Mouse (Mus musculus) forebrain, embryonic 13.5 days (tissue): ENCODE measurements at regions not wholly inside any gene's neighbourhood (a gene's known extent, or its start where the extent isn't known, plus 50 kb on each side); places are given as distances from the start of the nearest gene placed in this dataset.

ENCODE experiments used
- ATAC-seq: fragments of 200-750 bp; cut with Nextera tagmentation; 2 replicates; pipeline ENCODE4 v1.8.0; 2017
- H3K27ac ChIP-seq: fragments of 300-500 bp; sonication (generic); 2 replicates; pipeline ENCODE4 v1.5.1; 2015; ENCODE audit warnings: inconsistent platforms, mild to moderate bottlenecking, moderate library complexity
- H3K27me3 ChIP-seq: fragments of 300-500 bp; sonication (generic); 2 replicates; pipeline ENCODE4 v1.6.1; 2015; ENCODE audit warnings: mild to moderate bottlenecking, inconsistent platforms
- H3K36me3 ChIP-seq: fragments of 300-500 bp; sonication (generic); 2 replicates; pipeline ENCODE4 v1.6.1; 2015; ENCODE audit warnings: mild to moderate bottlenecking, inconsistent platforms; ENCODE audit not compliant: poor library complexity, severe bottlenecking
- H3K4me1 ChIP-seq: fragments of 300-500 bp; sonication (generic); 2 replicates; pipeline ENCODE4 v1.6.1; 2015; ENCODE audit warnings: inconsistent platforms
- H3K4me2 ChIP-seq: fragments of 300-500 bp; sonication (generic); 2 replicates; pipeline ENCODE4 v1.6.1; 2015; ENCODE audit warnings: inconsistent platforms, mild to moderate bottlenecking, moderate library complexity
- H3K4me3 ChIP-seq: fragments of 300-500 bp; sonication (generic); 2 replicates; pipeline ENCODE4 v1.5.1; 2015; ENCODE audit warnings: mild to moderate bottlenecking, inconsistent platforms
- H3K9ac ChIP-seq: fragments of 300-500 bp; sonication (generic); 2 replicates; pipeline ENCODE4 v1.6.1; 2015; ENCODE audit warnings: mild to moderate bottlenecking, inconsistent platforms
- H3K9me3 ChIP-seq: fragments of 300-500 bp; sonication (generic); replicated peaks from 2 replicates; pipeline ENCODE4 v1.6.1; 2016; ENCODE audit warnings: inconsistent platforms
- WGBS: fragments of 180-500 bp; shearing (Covaris S2); methylation state at CpG from one replicate; pipeline ENCODE4 v1.1.7; 2015; 5-methylcytosine and 5-hydroxymethylcytosine counted together

GRCm38 (mm10) chr10:66201115-66201514 is 894.8 kb upstream of the Jmjd1c start:
- H3K4me1 ChIP-seq, result no peaks in the 10 kb centered on the region
- H3K4me2 ChIP-seq, result no peak overlapping the region
- 41% methylated on average over 4 of the region's 4 CpGs for WGBS
- H3K9ac ChIP-seq, result no peak overlapping the region
- H3K27me3 ChIP-seq, result no peaks in the 10 kb centered on the region
- no peaks in the 10 kb centered on the region for H3K36me3 ChIP-seq
- no peak for ATAC-seq
- no peak overlapping the region for H3K4me3 ChIP-seq
- no peaks in the 10 kb centered on the region for H3K9me3 ChIP-seq
- H3K27ac ChIP-seq, result no peak overlapping the region

GRCm38 (mm10) chr10:66228123-66228522 is 867.8 kb upstream of the Jmjd1c start:
- H3K36me3 ChIP-seq, result no peaks in the 10 kb centered on the region
- no peak overlapping the region for H3K4me3 ChIP-seq
- whole genome bisulfite sequencing, result 59% methylated on average over 2 of the region's 2 CpGs
- no peaks in the 10 kb centered on the region for H3K27me3 ChIP-seq
- H3K9ac ChIP-seq, result no peak overlapping the region
- no peaks in the 10 kb centered on the region for H3K4me1 ChIP-seq
- ATAC-seq, result no peak
- H3K4me2 ChIP-seq, result no peak overlapping the region
- no peak overlapping the region for H3K27ac ChIP-seq
- H3K9me3 ChIP-seq, result no peaks in the 10 kb centered on the region

GRCm38 (mm10) chr10:66234370-66234916 is 861.5 kb upstream of the Jmjd1c start:
- Histone ChIP-seq H3K27ac (no peak overlapping the region), H3K9ac (no peak overlapping the region), H3K4me3 (no peak overlapping the region), H3K4me1 (no peaks in the 10 kb centered on the region), H3K27me3 (no peaks in the 10 kb centered on the region), H3K9me3 (no peaks in the 10 kb centered on the region), H3K4me2 (no peak overlapping the region), H3K36me3 (no peaks in the 10 kb centered on the region)
- 86% methylated on average over 2 of the region's 2 CpGs for WGBS
- ATAC-seq, result no peak

- Histone ChIP-seq H3K27ac (no peak overlapping the region), H3K9ac (no peak overlapping the region), H3K4me3 (no peak overlapping the region), H3K36me3 (no peaks in the 10 kb centered on the region), H3K4me2 (no peak overlapping the region), H3K9me3 (no peaks in the 10 kb centered on the region), H3K27me3 (no peaks in the 10 kb centered on the region), H3K4me1 (no peaks in the 10 kb centered on the region)
- 70% methylated on average over 5 of the region's 5 CpGs for WGBS
- ATAC-seq, result no peak
Observed at GRCm38 (mm10) chr10:66256377-66256776, 839.5 kb upstream of the Jmjd1c start.

- ATAC-seq, result peak; percentile 84
- Histone ChIP-seq H3K4me1 (peaks cover 23% of the 10 kb centered on the region), H3K27ac (no peak overlapping the region), H3K4me3 (no peak overlapping the region), H3K9ac (no peak overlapping the region), H3K4me2 (0 out of 2 replicates have a peak overlapping the region, but pooled peaks have one; percentile 2), H3K36me3 (no peaks in the 10 kb centered on the region), H3K27me3 (no peaks in the 10 kb centered on the region), H3K9me3 (no peaks in the 10 kb centered on the region)
- 19% methylated on average over 4 of the region's 4 CpGs for WGBS
Observed at GRCm38 (mm10) chr10:66270647-66271270, 825.2 kb upstream of the Jmjd1c start.

GRCm38 (mm10) chr10:66295628-66296027 is 800.3 kb upstream of the Jmjd1c start:
- 58% methylated on average over 4 of the region's 4 CpGs for WGBS
- H3K27me3 ChIP-seq, result no peaks in the 10 kb centered on the region
- ATAC-seq, result peak; percentile 38; the same call in 1 of the 2 replicates
- H3K9ac ChIP-seq, result no peak overlapping the region
- no peak overlapping the region for H3K4me2 ChIP-seq
- H3K4me1 ChIP-seq, result no peaks in the 10 kb centered on the region
- H3K36me3 ChIP-seq, result no peaks in the 10 kb centered on the region
- H3K9me3 ChIP-seq, result no peaks in the 10 kb centered on the region
- no peak overlapping the region for H3K27ac ChIP-seq
- H3K4me3 ChIP-seq, result no peak overlapping the region

- Histone ChIP-seq H3K36me3 (no peaks in the 10 kb centered on the region), H3K4me2 (no peak overlapping the region), H3K9ac (no peak overlapping the region), H3K27me3 (no peaks in the 10 kb centered on the region), H3K27ac (no peak overlapping the region), H3K9me3 (no peaks in the 10 kb centered on the region), H3K4me1 (no peaks in the 10 kb centered on the region), H3K4me3 (no peak overlapping the region)
- 94% methylated on average over 2 of the region's 2 CpGs for WGBS
- ATAC-seq, result no peak
Observed at GRCm38 (mm10) chr10:66303235-66303780, 792.6 kb upstream of the Jmjd1c start.

GRCm38 (mm10) chr10:66304901-66305300 is 791.0 kb upstream of the Jmjd1c start:
- H3K36me3 ChIP-seq, result no peaks in the 10 kb centered on the region
- H3K9me3 ChIP-seq, result no peaks in the 10 kb centered on the region
- no peak for ATAC-seq
- no peak overlapping the region for H3K4me2 ChIP-seq
- H3K9ac ChIP-seq, result no peak overlapping the region
- H3K27ac ChIP-seq, result no peak overlapping the region
- H3K27me3 ChIP-seq, result no peaks in the 10 kb centered on the region
- no peak overlapping the region for H3K4me3 ChIP-seq
- no peaks in the 10 kb centered on the region for H3K4me1 ChIP-seq

GRCm38 (mm10) chr10:66331166-66331565 is 764.8 kb upstream of the Jmjd1c start:
- ATAC-seq, result no peak
- no peaks in the 10 kb centered on the region for H3K36me3 ChIP-seq
- WGBS, result 11% methylated on average over 3 of the region's 3 CpGs
- H3K4me1 ChIP-seq, result no peaks in the 10 kb centered on the region
- no peak overlapping the region for H3K4me2 ChIP-seq
- H3K4me3 ChIP-seq, result no peak overlapping the region
- H3K27ac ChIP-seq, result no peak overlapping the region
- H3K9ac ChIP-seq, result no peak overlapping the region
- no peaks in the 10 kb centered on the region for H3K27me3 ChIP-seq
- H3K9me3 ChIP-seq, result no peaks in the 10 kb centered on the region

- 84% methylated on average over 1 of the region's 1 CpGs for WGBS
- Histone ChIP-seq H3K27me3 (no peaks in the 10 kb centered on the region), H3K9me3 (no peaks in the 10 kb centered on the region), H3K4me2 (no peak overlapping the region), H3K27ac (no peak overlapping the region), H3K4me3 (no peak overlapping the region), H3K36me3 (no peaks in the 10 kb centered on the region), H3K4me1 (no peaks in the 10 kb centered on the region), H3K9ac (no peak overlapping the region)
- ATAC-seq, result no peak
Observed at GRCm38 (mm10) chr10:66337994-66338393, 757.9 kb upstream of the Jmjd1c start.

- Histone ChIP-seq H3K36me3 (no peaks in the 10 kb centered on the region), H3K4me1 (no peaks in the 10 kb centered on the region), H3K4me2 (no peak overlapping the region), H3K4me3 (no peak overlapping the region), H3K9ac (no peak overlapping the region), H3K27me3 (no peaks in the 10 kb centered on the region), H3K27ac (no peak overlapping the region), H3K9me3 (no peaks in the 10 kb centered on the region)
- peak; percentile 83 for ATAC-seq
- WGBS, result 43% methylated on average over 5 of the region's 5 CpGs
Observed at GRCm38 (mm10) chr10:66342823-66343350, 753.0 kb upstream of the Jmjd1c start.

- Histone ChIP-seq H3K4me3 (no peak overlapping the region), H3K27me3 (no peaks in the 10 kb centered on the region), H3K36me3 (no peaks in the 10 kb centered on the region), H3K9ac (no peak overlapping the region), H3K4me1 (0 out of 2 replicates have a peak, but pooled peaks cover 3% of the 10 kb centered on the region), H3K9me3 (no peaks in the 10 kb centered on the region), H3K4me2 (no peak overlapping the region), H3K27ac (no peak overlapping the region)
- ATAC-seq, result no peak
- 73% methylated on average over 3 of the region's 3 CpGs for WGBS
Observed at GRCm38 (mm10) chr10:66348398-66348797, 747.5 kb upstream of the Jmjd1c start.
